Mouse (Mus musculus) c-Kit-negative CD71-positive TER-119-positive erythroid progenitor cells, embryonic 14.5 days (primary cell): Measurements from ENCODE around the gene Ppa1.
"Not testable (repeated sequence)": the region's sequence is repeated elsewhere in the genome, so short reads cannot be mapped to it uniquely, and the experiment has no call there.

Experiments used
- DNase-seq: peaks from one replicate; pipeline ENCODE4 v3.0.0-alpha.2; 2013; ENCODE audit warnings: low read depth, low spot score

Gene Ppa1

DNA sequence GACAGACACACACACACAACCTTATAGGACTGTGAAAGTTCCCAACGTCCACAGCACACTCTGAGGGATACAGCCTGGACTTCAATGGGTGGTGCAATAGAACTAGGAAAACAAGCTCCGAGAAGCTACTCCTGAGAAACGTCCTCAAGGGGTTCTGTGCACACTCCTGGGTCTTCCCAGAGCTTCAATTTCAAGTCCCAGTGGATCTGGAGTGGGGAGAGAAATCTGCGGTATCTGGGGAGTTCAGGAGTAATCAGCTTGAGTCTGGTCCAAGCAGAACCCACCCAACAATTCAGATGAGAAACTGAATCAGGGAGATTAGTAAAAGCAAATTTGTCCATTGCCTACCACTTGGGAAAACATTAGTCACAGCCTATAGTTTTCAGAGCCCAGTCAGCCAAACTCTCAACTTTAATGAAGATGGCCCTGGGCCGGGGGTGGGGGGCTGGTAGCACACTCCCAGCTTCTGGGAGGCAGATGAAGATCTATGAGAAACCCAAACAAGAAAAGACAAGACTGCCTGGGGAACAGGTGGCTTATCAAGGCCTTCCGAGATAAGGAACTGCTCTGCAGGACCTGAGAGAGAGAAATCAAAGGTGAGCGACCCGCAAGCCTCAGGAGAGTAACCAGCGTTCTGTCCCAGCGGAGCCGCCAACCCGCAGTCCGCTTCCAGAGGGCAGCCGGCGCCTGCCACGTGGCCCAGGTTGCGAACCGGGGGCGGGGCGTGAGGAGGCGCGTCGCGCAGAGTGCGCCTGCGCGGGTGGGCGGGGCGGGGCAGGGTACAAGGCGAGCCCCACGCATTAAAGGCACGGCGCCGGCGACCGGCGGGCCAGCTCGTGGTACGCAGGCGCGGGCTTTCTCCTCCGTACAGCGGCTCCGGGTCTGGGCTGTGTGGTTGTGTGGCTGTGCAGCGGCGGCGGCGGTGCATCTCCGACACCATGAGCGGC lies at the start of gene Ppa1:
Gene Ppa1 (plus strand): TSS at position 763 of the 947 bp plus-strand sequence.
- DNase-seq: peak; percentile 81

- DNase-seq: no peak
Measured at GRCm38 (mm10) chr10:61599556-61600114, 48.7 kb upstream of the Ppa1 start.

- peak; percentile 40 for DNase-seq
Measured at GRCm38 (mm10) chr10:61602283-61603033, 45.9 kb upstream of the Ppa1 start.

- no peak for DNase-seq
Measured at GRCm38 (mm10) chr10:61604376-61605065, 43.8 kb upstream of the Ppa1 start.

GRCm38 (mm10) chr10:61605381-61605780 lies 43.0 kb upstream of the Ppa1 start:
- DNase-seq: not testable (repeated sequence)

DNA sequence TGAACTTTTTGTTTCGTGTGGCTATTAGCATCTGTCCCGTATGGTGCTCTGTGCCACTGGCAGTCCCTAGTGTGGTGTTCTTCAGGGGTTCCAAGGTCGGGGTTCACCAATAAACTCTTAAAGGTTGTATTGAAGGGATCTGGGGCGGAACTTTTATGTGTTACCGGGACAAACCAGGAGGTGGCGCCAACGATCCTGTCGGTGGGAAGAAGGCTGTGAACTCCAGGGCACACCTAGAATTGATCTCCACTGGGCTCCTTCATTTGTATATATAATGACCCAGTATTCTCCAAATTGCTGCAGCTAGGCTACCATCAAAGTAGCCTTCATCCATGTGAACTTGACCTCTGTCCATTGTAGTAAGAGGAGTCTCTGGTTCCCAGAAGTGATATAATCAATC lies 42.5 kb upstream of the Ppa1 start:
- DNase-seq: peak; percentile 36

- no peak for DNase-seq
Measured at GRCm38 (mm10) chr10:61608233-61608632, 40.1 kb upstream of the Ppa1 start.

DNA sequence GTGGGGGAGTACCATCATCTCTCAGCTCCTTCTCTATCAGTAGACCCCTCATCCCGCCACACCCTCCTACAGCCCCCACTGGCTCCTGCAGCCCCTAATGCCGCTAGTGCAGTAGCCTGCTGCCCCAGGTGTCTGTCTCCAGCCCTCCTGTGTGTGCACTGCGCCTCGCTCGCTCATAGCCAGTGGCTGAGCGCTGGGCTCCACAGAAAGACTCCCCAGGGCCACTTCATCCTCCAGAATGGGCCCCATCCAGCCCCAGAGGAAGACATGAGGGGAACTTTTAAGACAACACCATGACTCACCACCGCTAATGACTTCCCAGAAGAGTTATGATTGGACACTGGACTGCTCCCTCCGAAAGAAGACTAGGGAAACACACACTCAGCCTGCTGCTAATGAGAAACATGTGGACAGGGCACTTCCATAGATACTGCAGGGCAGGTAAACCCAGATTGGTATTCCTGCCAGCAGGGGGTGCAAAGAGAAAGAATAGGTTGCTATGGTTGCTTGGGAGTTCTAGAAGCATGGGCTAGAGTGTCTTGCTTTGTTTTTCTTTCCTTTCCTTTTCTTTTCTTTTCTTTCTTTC lies 37.6 kb upstream of the Ppa1 start:
- DNase-seq: no peak

GRCm38 (mm10) chr10:61614311-61614710 lies 34.0 kb upstream of the Ppa1 start:
- no peak for DNase-seq

DNA sequence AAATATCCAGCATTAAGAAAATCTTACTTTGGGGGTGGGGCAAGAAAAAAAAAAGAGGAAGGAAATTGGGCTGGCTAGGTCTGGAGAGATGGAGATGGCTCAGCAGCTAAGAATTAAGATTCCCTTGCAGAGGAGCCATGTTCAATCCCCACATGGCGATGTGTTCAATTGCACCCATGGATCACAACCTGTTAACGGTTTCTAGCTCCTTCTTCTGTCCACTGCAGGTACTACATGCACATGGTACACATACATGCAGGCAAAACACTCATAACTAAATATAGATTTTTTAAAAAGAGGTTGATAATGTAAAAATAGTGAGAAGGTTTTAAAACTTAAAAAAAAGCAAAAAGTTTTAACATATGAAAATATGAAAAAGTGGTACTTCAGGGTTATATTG lies 29.8 kb upstream of the Ppa1 start:
- no peak for DNase-seq

DNA sequence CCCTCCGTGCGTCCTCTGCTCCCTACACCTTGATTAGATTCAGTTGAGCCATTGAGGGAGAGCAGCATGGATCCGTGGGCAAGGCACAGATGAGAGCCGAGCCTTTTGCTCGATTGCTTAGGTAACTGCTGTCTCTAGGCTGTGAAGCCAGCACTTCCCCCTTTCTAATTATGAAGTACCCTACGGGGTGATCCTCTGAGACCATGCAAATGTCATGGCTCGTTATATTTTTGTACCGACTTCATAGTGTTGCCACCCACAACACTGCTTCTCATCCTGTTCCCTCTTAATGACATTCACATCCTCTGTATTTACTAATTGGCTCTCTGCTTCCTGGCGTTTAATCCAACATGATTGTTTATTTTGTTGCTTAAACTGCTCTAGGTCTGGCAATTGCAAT lies 26.7 kb upstream of the Ppa1 start:
- no peak for DNase-seq

GRCm38 (mm10) chr10:61623874-61624273 lies 24.5 kb upstream of the Ppa1 start:
- DNase-seq: not testable (repeated sequence)

- DNase-seq: no peak
Measured at GRCm38 (mm10) chr10:61624771-61625170, 23.6 kb upstream of the Ppa1 start.

- no peak for DNase-seq
Measured at GRCm38 (mm10) chr10:61625381-61626257, 22.7 kb upstream of the Ppa1 start.

DNA sequence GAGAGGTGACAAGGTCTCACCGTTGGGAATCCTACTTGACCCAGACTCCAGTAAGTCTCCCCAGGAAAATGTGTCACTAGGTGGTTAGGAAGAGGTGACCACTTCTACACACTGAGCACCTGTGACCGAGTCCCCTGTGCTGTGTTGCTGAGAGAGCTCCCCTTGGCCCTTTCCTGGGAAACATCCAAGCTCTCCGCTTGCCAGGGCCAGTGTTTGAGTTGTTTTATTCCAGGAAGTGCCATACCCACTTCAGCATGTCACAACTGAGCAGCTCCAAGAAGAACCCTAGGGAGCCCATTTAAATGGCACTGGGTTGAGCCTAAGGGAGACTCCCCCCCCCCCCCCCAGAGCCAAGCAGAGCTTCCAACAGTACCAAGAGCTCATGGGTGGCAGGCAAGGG lies 21.8 kb upstream of the Ppa1 start:
- no peak for DNase-seq

- no peak for DNase-seq
Measured at GRCm38 (mm10) chr10:61627195-61627937, 21.0 kb upstream of the Ppa1 start.

DNA sequence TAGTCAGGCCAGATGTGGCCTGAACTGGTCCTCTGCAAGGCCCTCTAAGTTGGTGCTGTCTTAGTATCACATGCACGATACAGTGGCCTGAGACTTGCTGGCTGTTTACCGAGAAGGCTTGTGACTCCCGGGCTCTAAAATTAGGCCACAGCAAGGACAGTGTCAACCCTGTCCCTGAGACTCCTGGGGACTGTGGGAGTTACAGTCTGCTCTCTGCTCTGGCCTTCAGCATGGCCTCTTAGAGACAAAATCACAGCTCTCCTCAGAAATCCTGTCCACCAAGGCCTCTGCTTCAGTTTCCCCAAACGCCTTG lies 20.5 kb upstream of the Ppa1 start:
- DNase-seq: no peak

DNA sequence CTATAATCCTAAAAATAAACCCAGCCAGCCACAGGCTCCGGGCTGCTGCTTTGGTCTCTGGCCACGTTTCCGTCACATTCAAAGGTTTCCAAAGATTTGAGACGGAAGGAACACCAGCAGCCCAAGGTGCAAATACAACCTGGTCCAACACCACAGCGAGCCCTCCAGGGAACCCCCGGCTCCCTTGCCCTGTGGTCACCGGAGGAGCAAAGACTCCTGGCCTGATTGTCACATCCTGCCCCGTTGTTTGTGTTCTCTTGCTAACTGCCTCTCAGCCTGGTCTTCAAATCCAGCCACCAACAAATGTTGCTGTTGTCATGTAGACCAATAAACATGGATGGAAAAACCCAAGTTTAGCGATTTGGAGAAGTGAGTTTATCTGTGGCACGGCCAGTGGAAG lies 15.9 kb upstream of the Ppa1 start:
- DNase-seq: no peak

DNA sequence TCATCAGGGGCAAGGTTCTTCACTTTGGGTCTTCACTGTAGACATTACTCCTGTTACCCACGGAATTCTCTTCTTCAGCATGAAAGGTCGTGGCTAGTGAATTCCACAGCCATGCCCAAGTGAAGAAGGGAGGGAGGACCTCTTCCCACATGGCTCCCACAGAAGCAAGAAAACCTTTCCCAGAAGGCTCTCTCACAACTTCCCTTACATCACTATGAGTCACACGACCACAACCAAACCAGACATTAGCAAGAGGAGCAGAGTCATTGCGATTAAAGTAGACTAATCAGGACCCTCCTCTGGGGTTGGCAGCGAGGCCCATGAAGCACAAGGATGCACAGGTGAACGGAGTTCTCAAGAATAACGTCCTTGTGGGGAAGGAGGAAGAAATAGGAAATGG lies 11.3 kb upstream of the Ppa1 start:
- DNase-seq: no peak

- no peak for DNase-seq
Measured at GRCm38 (mm10) chr10:61640363-61640762, 8.0 kb upstream of the Ppa1 start.
